In genomic region chr3:63348893-63349426, GRCm38 (mm10) we compare ENCODE assay signal across 19 mouse cellular contexts.
"Had no signal": no experiment of that assay in that cellular context is flagged by ENCODE, and none has a peak within 500 bp of the region (broad histone marks: within the 10 kb centered on the region; RNA-seq: fewer than 3 reads in every experiment).

No protein-coding gene starts in this region.

- H3K27ac ChIP-seq: layer of hippocampus, adult 2 months; limb, embryonic 10.5 days; limb, embryonic 13.5 days; liver, embryonic 12.5 days; liver, embryonic 15.5 days; lung, embryonic 15.5 days; midbrain, embryonic 10.5 days; midbrain, embryonic 13.5 days; stomach, postnatal 0 days had no signal

- H3K36me3 ChIP-seq: limb, embryonic 10.5 days; liver, embryonic 12.5 days; liver, embryonic 15.5 days; lung, embryonic 15.5 days; midbrain, embryonic 10.5 days; midbrain, embryonic 13.5 days had no signal

- H3K9ac ChIP-seq: limb, embryonic 13.5 days; liver, embryonic 12.5 days; liver, embryonic 15.5 days; lung, embryonic 15.5 days; midbrain, embryonic 13.5 days had no signal

- H3K27me3 ChIP-seq: limb, embryonic 13.5 days; liver, embryonic 12.5 days; liver, embryonic 15.5 days; lung, embryonic 15.5 days; megakaryocyte, embryonic 14.5 days; midbrain, embryonic 13.5 days had no signal

- ATAC-seq: liver, embryonic 12.5 days; midbrain, embryonic 13.5 days had no signal

- H3K9me3 ChIP-seq: limb, embryonic 10.5 days; limb, embryonic 13.5 days; liver, embryonic 12.5 days; liver, embryonic 15.5 days; lung, embryonic 15.5 days; megakaryocyte, embryonic 14.5 days; midbrain, embryonic 10.5 days; midbrain, embryonic 13.5 days had no signal

- H3K4me2 ChIP-seq: limb, embryonic 13.5 days; liver, embryonic 12.5 days; liver, embryonic 15.5 days; lung, embryonic 15.5 days; midbrain, embryonic 13.5 days had no signal

- H3K4me1 ChIP-seq: liver, embryonic 12.5 days; liver, embryonic 15.5 days; lung, embryonic 15.5 days; megakaryocyte, embryonic 14.5 days; midbrain, embryonic 10.5 days; midbrain, embryonic 13.5 days had no signal

- H3K4me3 ChIP-seq: layer of hippocampus, adult 2 months; limb, embryonic 10.5 days; limb, embryonic 13.5 days; liver, embryonic 12.5 days; liver, embryonic 15.5 days; lung, embryonic 15.5 days; megakaryocyte, embryonic 14.5 days; midbrain, embryonic 10.5 days; midbrain, embryonic 13.5 days had no signal

- DNase-seq: kidney, adult 18-20 months; layer of hippocampus, adult 9-11 months; liver; lung, adult 18-20 months; lung, postnatal 10 days; lung, postnatal 36 days; thymus, adult 2 months; thymus, postnatal 14 days; thymus, postnatal 4 days had no signal
